Mouse (Mus musculus) gastrocnemius, postnatal 14 days (tissue): ENCODE data around the gene Zfp493. TPM values are rescaled to one million over a fixed set of nuclear protein-coding genes. Genes with fewer than 3 reads are reported as not detected.

ENCODE experiments used
- total RNA-seq, 2 experiments: library from RNA; stranded (reverse); gene quantifications; 2 replicates each; pipeline ENCODE4 v1.2.3; 2021

Zfp493 gene
- total RNA-seq, 2 experiments from 2014 or later = 1.5 to 2.1 TPM

Other genes with a start within 250 kb of the Zfp493 start
- gene Zfp748, start 225.9 kb upstream of the Zfp493 start, total RNA-seq = 1 to 10 TPM; 2.1 to 2.6 TPM
- 1 to 10 TPM; 2.4 to 2.8 TPM for gene Zfp729b, start 170.0 kb upstream of the Zfp493 start, total RNA-seq
- gene Gm49345, start 141.9 kb upstream of the Zfp493 start, total RNA-seq = 1 to 10 TPM in 1 of 2 experiments, under 1 TPM in 1; 0.72 to 1.2 TPM
- gene Zfp729a, start 141.9 kb upstream of the Zfp493 start, total RNA-seq = 1 to 10 TPM; 2.5 to 2.6 TPM
- gene Zfp738, start 92.6 kb upstream of the Zfp493 start, total RNA-seq = 1 to 10 TPM; 3.6 to 3.9 TPM
- 1 to 10 TPM; 3.8 to 4.8 TPM for gene Zfp65, start 50.5 kb upstream of the Zfp493 start, total RNA-seq
- gene Zfp85, start 24.5 kb upstream of the Zfp493 start, total RNA-seq = 1 to 10 TPM; 1.4 to 1.9 TPM
- 1 to 10 TPM in 1 of 2 experiments, under 1 TPM in 1; 0.93 to 1.9 TPM for gene Zfp273, start 34.0 kb downstream of the Zfp493 start, total RNA-seq
- gene Gm10037, start 51.4 kb downstream of the Zfp493 start, total RNA-seq = under 1 TPM in 1 of 2 experiments, not detected in 1; 0.43 TPM
- not detected for gene BC048507, start 83.6 kb downstream of the Zfp493 start, total RNA-seq